Mouse (Mus musculus): ENCODE measurements around the gene Rps8. TPM values are rescaled to one million over a fixed set of nuclear protein-coding genes. Genes with fewer than 3 reads are reported as not detected.

Rps8 gene
- polyA plus RNA-seq, 1 experiment from 2014 or later, result 681 TPM

DNA sequence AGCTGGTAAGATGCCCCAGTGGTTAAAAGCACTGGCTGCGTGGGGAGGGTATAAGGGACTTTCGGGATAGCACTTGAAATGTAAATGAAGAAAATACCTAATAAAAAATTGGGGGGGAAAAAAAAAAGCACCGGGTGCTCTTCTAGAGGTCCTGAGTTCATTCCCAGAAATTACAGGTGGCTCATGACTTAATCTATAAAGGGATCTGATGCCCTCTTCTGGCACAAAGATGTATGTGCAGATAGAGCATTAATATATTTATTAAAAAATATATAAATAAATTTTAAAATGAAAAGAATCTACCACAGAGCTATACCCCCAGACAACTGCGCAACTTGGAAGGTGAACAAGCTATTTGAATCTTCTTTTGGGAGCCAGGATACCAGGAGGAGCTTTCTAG is 15.4 kb downstream of the Rps8 start:
- H3K4me2 ChIP-seq (replicated peaks; ENCODE audit: low read depth, low read length), result no peak overlapping the region
- H3K9me3 ChIP-seq (ENCODE audit: low read length), result no peaks in the 10 kb centered on the region
- peak; percentile 68 for DNase-seq (ENCODE audit: low spot score)
- H3K27ac ChIP-seq (ENCODE audit: low read length), result no peak overlapping the region
- no peaks in the 10 kb centered on the region for H3K36me3 ChIP-seq (ENCODE audit: insufficient read depth, low read length)
- ATAC-seq, result no peak
- WGBS, result 36% methylated on average over 4 of the region's 4 CpGs
- no peak overlapping the region for H3K4me3 ChIP-seq (ENCODE audit: low read depth, low read length)
- H3K27me3 ChIP-seq (replicated peaks; ENCODE audit: insufficient read depth, low read length), result no peaks in the 10 kb centered on the region
- TF ChIP-seq CTCF (IDR thresholded peaks at IDR 0.05) (peak; percentile 53), EP300 (IDR thresholded peaks at IDR 0.05) (no peak)
- H3K4me1 ChIP-seq (ENCODE audit: insufficient read depth, low read depth, low read length), result no peaks in the 10 kb centered on the region
- H3K9ac ChIP-seq (replicated peaks; ENCODE audit: low read depth), result no peak overlapping the region

DNA sequence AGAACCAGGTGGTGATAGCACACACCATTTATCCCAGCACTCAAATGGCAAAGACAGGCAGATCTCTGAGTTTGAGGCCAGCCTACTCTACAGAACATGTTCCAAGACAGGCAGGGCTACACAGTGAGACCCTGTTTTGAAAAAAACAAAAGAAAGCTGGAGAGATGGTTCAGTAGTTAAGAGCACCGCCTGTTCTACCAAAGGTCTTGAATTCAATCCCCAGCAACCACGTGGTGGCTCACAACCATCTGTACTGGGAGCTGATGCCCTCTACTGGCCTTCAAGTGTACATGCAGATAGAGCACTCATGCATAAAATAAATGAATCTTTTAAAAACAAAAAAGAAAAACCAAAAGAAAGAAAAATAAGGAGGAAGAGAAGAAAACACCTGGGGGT is 16.8 kb downstream of the Rps8 start:
- TF ChIP-seq CTCF (IDR thresholded peaks at IDR 0.05) (peak; percentile 83), EP300 (IDR thresholded peaks at IDR 0.05) (no peak)
- no peaks in the 10 kb centered on the region for H3K36me3 ChIP-seq (ENCODE audit: insufficient read depth, low read length)
- H3K9ac ChIP-seq (replicated peaks; ENCODE audit: low read depth), result no peak overlapping the region
- no peak overlapping the region for H3K4me3 ChIP-seq (ENCODE audit: low read depth, low read length)
- H3K4me2 ChIP-seq (replicated peaks; ENCODE audit: low read depth, low read length), result no peak overlapping the region
- no peaks in the 10 kb centered on the region; the same call in 1 of the 2 replicates for H3K4me1 ChIP-seq (ENCODE audit: insufficient read depth, low read depth, low read length)
- H3K27ac ChIP-seq (ENCODE audit: low read length), result no peak overlapping the region
- no peaks in the 10 kb centered on the region for H3K9me3 ChIP-seq (ENCODE audit: low read length)
- no peaks in the 10 kb centered on the region for H3K27me3 ChIP-seq (replicated peaks; ENCODE audit: insufficient read depth, low read length)
- 1% methylated on average over 2 of the region's 2 CpGs for WGBS
- DNase-seq (ENCODE audit: low spot score), result peak; percentile 73
- ATAC-seq, result peak; percentile 35; the same call in 1 of the 2 replicates

DNA sequence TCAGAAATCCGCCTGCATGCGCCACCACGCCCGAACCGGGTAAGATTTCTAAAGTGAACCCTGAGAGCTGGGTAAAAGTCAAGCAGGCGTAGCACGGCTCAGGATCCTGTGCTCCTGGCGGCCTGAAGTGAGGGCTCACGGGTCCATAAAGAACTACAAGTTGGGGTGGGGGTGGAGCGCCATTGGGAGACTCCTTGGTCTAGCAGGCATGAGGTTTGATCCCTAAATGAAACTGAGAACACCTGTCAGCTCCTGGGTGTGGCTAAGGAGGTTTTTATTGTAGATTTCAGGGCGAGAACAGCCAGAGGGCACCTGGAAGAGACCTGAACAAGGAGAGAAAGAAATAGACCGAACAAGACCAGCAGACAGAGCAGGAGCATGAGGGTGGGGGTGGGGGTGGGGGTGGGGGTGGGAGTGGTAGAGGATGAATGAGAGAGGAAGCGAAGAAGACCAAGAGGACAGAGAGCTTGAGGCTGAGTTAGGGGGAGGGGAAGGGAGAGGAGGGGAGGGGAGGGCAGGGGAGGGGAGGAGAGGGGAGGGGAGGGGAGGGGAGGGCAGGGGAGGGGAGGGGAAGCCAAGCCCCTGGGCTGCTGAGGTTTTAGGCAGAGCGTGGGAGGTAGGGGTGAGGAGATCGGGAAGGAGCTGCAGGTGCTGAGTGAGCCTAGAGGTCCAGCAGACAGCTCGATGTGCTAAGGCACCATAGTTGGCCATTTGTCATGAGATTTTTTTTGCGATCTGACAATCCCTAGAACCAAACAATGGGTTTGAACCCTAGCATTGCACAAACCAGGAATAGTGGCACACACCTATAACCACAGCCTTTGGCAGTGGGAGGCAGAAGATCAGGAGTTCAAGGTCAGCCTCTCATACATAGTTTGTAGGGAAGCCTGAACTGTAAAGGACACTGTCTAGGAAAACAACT is 17.5 kb downstream of the Rps8 start:
- no peak for DNase-seq (ENCODE audit: low spot score)
- H3K9ac ChIP-seq (replicated peaks; ENCODE audit: low read depth), result no peak overlapping the region
- H3K4me3 ChIP-seq (ENCODE audit: low read depth, low read length), result no peak overlapping the region
- H3K36me3 ChIP-seq (ENCODE audit: insufficient read depth, low read length), result no peaks in the 10 kb centered on the region
- no peak for ATAC-seq
- WGBS, result 63% methylated on average over 16 of the region's 17 CpGs
- H3K4me2 ChIP-seq (replicated peaks; ENCODE audit: low read depth, low read length), result no peak overlapping the region
- H3K27ac ChIP-seq (ENCODE audit: low read length), result no peak overlapping the region
- TF ChIP-seq EP300 (IDR thresholded peaks at IDR 0.05) (no peak), CTCF (IDR thresholded peaks at IDR 0.05) (no peak)
- H3K9me3 ChIP-seq (ENCODE audit: low read length), result no peaks in the 10 kb centered on the region
- no peaks in the 10 kb centered on the region; the same call in 1 of the 2 replicates for H3K4me1 ChIP-seq (ENCODE audit: insufficient read depth, low read depth, low read length)
- no peaks in the 10 kb centered on the region for H3K27me3 ChIP-seq (replicated peaks; ENCODE audit: insufficient read depth, low read length)

GRCm38 (mm10) chr4:117136034-117136433 is 20.0 kb downstream of the Rps8 start:
- H3K4me2 ChIP-seq (replicated peaks; ENCODE audit: low read depth, low read length), result no peak overlapping the region
- TF ChIP-seq CTCF (IDR thresholded peaks at IDR 0.05) (no peak), EP300 (IDR thresholded peaks at IDR 0.05) (peak; percentile 88)

DNA sequence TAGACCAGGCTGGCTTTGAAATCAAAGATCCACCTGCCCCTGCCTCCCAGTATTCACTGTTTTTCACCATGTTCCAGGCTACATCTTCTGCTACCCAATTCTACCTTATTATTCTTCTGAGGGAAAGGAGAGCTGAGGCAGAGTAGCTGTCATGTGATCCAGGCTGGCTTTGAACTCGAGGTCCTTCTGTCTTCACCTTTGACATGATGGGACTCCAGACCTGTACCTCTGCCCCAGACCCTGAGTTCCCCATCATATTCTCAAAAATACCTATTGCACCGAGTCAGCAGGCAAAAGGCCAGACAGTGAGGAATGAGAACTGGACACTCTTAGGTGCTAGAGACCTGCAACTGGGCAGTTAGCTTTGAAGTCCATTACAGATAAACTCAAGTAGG is 21.4 kb downstream of the Rps8 start:
- no peak for DNase-seq (ENCODE audit: low spot score)
- no peak for TF ChIP-seq CTCF (IDR thresholded peaks at IDR 0.05)
- TF ChIP-seq EP300 (IDR thresholded peaks at IDR 0.05), result no peak
- Histone ChIP-seq H3K27ac (ENCODE audit: low read length) (no peak overlapping the region), H3K4me1 (ENCODE audit: insufficient read depth, low read depth, low read length) (peaks cover 3% of the 10 kb centered on the region), H3K9me3 (ENCODE audit: low read length) (no peaks in the 10 kb centered on the region), H3K4me3 (ENCODE audit: low read depth, low read length) (no peak overlapping the region), H3K4me2 (replicated peaks; ENCODE audit: low read depth, low read length) (no peak overlapping the region), H3K9ac (replicated peaks; ENCODE audit: low read depth) (no peak overlapping the region), H3K36me3 (ENCODE audit: insufficient read depth, low read length) (no peaks in the 10 kb centered on the region), H3K27me3 (replicated peaks; ENCODE audit: insufficient read depth, low read length) (no peaks in the 10 kb centered on the region)
- 13% methylated on average over 2 of the region's 2 CpGs for WGBS
- ATAC-seq, result no peak

More at GRCm38 (mm10) chr4:117136034-117136433, 20.0 kb downstream of the Rps8 start:
- Histone ChIP-seq H3K9me3 (ENCODE audit: low read length) (no peaks in the 10 kb centered on the region), H3K36me3 (ENCODE audit: insufficient read depth, low read length) (no peaks in the 10 kb centered on the region), H3K27me3 (replicated peaks; ENCODE audit: insufficient read depth, low read length) (no peaks in the 10 kb centered on the region), H3K4me3 (ENCODE audit: low read depth, low read length) (no peak overlapping the region), H3K9ac (replicated peaks; ENCODE audit: low read depth) (no peak overlapping the region), H3K4me1 (ENCODE audit: insufficient read depth, low read depth, low read length) (peaks cover 3% of the 10 kb centered on the region), H3K27ac (ENCODE audit: low read length) (peak overlapping the region; percentile 69)
- peak; percentile 68 for ATAC-seq
- 18% methylated on average over 8 of the region's 8 CpGs for WGBS
- peak; percentile 86 for DNase-seq (ENCODE audit: low spot score)

- Histone ChIP-seq H3K4me3 (ENCODE audit: low read depth, low read length) (peak within 1 kb of the TSS; percentile 85), H3K27ac (ENCODE audit: low read length) (0 out of 2 replicates have a peak within 1 kb of the TSS, but pooled peaks have one; percentile 9), H3K9ac (replicated peaks; ENCODE audit: low read depth) (peak within 1 kb of the TSS; percentile 78), H3K4me1 (ENCODE audit: insufficient read depth, low read depth, low read length) (peaks cover 3% of the 10 kb centered on the region), H3K27me3 (replicated peaks; ENCODE audit: insufficient read depth, low read length) (no peaks in the 10 kb centered on the region), H3K9me3 (ENCODE audit: low read length) (no peaks in the 10 kb centered on the region), H3K36me3 (ENCODE audit: insufficient read depth, low read length) (no peaks in the 10 kb centered on the region), H3K4me2 (replicated peaks; ENCODE audit: low read depth, low read length) (peak within 1 kb of the TSS; percentile 99)
- DNase-seq (ENCODE audit: low spot score) (peak; percentile 97), ATAC-seq (peak; percentile 88)
- WGBS, result 2% methylated on average over 38 of the region's 48 CpGs
- TF ChIP-seq EP300 (IDR thresholded peaks at IDR 0.05) (no peak), CTCF (IDR thresholded peaks at IDR 0.05) (peak; percentile 30; the same call in 1 of the 2 replicates)
Observed at GRCm38 (mm10) chr4:117133817-117134600, 22.0 kb downstream of the Rps8 start, which contains the start of gene Plk3. Gene Plk3 (minus strand): TSS chr4:117133963.
